Mouse (Mus musculus): ENCODE data around the gene Vmn1r46. TPM values are rescaled to one million over a fixed set of nuclear protein-coding genes. Genes with fewer than 3 reads are reported as not detected.
"Not testable (repeated sequence)": the region's sequence is repeated elsewhere in the genome, so short reads cannot be mapped to it uniquely, and the experiment has no call there.

Gene Vmn1r46
- not detected in 2 replicates for polyA plus RNA-seq (2012; rRNA removed)

DNA sequence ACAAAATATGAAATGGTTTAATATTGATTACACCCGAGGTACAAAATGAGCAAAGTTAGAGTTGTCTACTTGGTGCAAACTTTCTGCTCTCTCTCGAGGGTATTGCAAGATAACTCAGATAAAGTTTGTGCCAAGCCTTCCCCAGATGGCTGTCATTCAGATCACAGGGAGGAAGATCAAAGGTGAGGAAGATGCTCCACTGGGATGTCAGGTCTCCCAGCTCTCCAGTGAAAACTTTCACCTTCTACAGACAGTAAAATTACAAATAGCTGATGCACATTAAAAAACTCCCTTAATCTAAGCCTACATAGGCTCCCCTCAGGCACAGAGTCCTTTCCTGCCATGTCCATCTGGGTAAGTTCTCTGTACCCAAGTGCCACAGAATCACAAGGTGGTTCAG, at the start of gene Vmn1r46:
Gene Vmn1r46 (plus strand): TSS at position 301 of the 400 bp plus-strand sequence.
- H3K36me3 ChIP-seq (ENCODE audit: control insufficient read depth, insufficient read depth, low read length), result no peaks in the 10 kb centered on the region
- H3K4me3 ChIP-seq (ENCODE audit: extremely low read depth, insufficient read depth, insufficient read length), result no peak within 1 kb of the TSS
- no peak for DNase-seq (ENCODE audit: low read depth in 1 of 2, low spot score in 2 of 2)
- TF ChIP-seq CTCF (IDR thresholded peaks at IDR 0.05; ENCODE audit: extremely low read depth, insufficient read depth, insufficient read length, insufficient replicate concordance) (no peak), POLR2A (IDR thresholded peaks at IDR 0.05; ENCODE audit: low read depth, low read length) (no peak)
- WGBS, result 67% methylated on average over 2 of the region's 2 CpGs
- no peak within 1 kb of the TSS for H3K27ac ChIP-seq (ENCODE audit: insufficient read depth, low read length)
- H3K4me1 ChIP-seq (ENCODE audit: control insufficient read depth, insufficient read depth, insufficient read length), result no peaks in the 10 kb centered on the region
- H3K27me3 ChIP-seq (ENCODE audit: control insufficient read depth, insufficient read depth, low read length), result no peaks in the 10 kb centered on the region

DNA sequence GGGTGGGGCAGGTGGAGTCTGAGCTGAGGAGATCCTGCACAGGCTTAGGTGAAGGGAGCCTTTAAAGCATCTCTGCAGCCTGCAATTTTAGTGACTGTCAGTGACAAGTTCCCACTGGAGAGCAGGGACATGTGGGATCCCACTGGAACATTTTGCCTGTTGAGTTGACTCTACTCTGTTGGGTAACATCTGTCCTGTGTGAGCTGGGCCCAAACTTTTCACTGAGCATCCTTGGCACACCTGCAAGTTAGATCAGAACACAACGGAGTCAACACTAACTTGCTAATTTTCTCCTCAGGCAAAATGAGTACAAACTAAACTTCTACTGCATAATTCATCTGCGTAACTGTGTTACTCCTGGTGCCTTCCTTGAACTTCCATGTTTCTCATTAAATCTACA, 28.6 kb upstream of the Vmn1r46 start, which contains the start of gene Vmn1r45:
Gene Vmn1r45 (minus strand): TSS at position 101 of the 400 bp plus-strand sequence.
- DNase-seq (ENCODE audit: low read depth in 1 of 2, low spot score in 2 of 2); H3K36me3 ChIP-seq (ENCODE audit: control insufficient read depth, insufficient read depth, low read length); H3K27me3 ChIP-seq (ENCODE audit: control insufficient read depth, insufficient read depth, low read length); H3K4me1 ChIP-seq (ENCODE audit: control insufficient read depth, insufficient read depth, insufficient read length); H3K4me3 ChIP-seq (ENCODE audit: extremely low read depth, insufficient read depth, insufficient read length); H3K27ac ChIP-seq (ENCODE audit: insufficient read depth, low read length): not testable (repeated sequence)
- 89% methylated on average over 2 of the region's 2 CpGs for WGBS

DNA sequence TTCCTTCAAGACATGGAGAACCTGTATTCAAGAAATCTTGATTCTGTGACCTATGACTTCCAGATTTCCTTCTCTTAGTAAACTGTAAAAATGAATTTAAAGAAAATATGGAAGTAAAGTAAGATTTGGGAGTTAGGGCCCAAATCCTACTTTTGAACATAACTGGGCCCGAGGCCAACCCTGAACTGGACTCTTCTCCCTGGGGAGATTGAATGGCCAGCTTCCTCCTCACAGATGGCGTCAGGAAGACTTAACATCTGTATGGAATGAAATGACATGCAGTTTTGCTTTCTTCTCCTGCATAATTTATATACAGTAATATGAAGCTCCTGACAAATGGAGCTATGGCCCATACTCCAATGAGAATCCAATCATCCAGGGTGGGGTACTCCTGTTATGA, 28.2 kb upstream of the Vmn1r46 start:
- WGBS, result 83% methylated on average over 2 of the region's 2 CpGs

DNA sequence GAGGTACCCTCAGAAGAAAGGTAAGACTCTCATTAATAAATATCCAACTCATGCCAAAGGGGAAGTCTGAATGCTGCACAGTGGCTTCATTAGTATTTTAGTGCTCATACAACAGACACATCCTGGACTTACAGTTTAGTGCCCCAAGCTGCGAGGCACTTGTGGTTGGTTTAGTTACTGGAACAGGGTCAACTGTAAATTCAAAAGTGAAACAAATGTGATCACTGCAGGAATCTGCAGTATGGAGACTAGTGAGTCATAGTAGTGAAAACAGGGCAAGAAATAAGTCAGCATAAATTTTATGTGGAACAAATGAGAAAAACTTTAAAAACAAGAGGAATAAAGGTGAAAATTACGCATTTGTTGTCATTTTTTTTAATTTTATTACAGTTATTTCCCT, 15.6 kb upstream of the Vmn1r46 start:
- Histone ChIP-seq H3K27ac (ENCODE audit: insufficient read depth, low read length) (no peak overlapping the region), H3K27me3 (ENCODE audit: control insufficient read depth, insufficient read depth, low read length) (no peaks in the 10 kb centered on the region), H3K4me1 (ENCODE audit: control insufficient read depth, insufficient read depth, insufficient read length) (no peaks in the 10 kb centered on the region), H3K36me3 (ENCODE audit: control insufficient read depth, insufficient read depth, low read length) (no peaks in the 10 kb centered on the region), H3K4me3 (ENCODE audit: extremely low read depth, insufficient read depth, insufficient read length) (no peak overlapping the region)
- no peak for DNase-seq (ENCODE audit: low read depth in 1 of 2, low spot score in 2 of 2)
- WGBS, result 69% methylated on average over 2 of the region's 2 CpGs
- TF ChIP-seq POLR2A (IDR thresholded peaks at IDR 0.05; ENCODE audit: low read depth, low read length) (no peak), CTCF (IDR thresholded peaks at IDR 0.05; ENCODE audit: extremely low read depth, insufficient read depth, insufficient read length, insufficient replicate concordance) (no peak)

More for the DNA sequence above, 28.2 kb upstream of the Vmn1r46 start:
- Histone ChIP-seq H3K4me3 (ENCODE audit: extremely low read depth, insufficient read depth, insufficient read length) (no peak overlapping the region), H3K27ac (ENCODE audit: insufficient read depth, low read length) (no peak overlapping the region), H3K4me1 (ENCODE audit: control insufficient read depth, insufficient read depth, insufficient read length) (no peaks in the 10 kb centered on the region), H3K27me3 (ENCODE audit: control insufficient read depth, insufficient read depth, low read length) (no peaks in the 10 kb centered on the region), H3K36me3 (ENCODE audit: control insufficient read depth, insufficient read depth, low read length) (no peaks in the 10 kb centered on the region)
- DNase-seq (ENCODE audit: low read depth in 1 of 2, low spot score in 2 of 2), result no peak
- TF ChIP-seq POLR2A (IDR thresholded peaks at IDR 0.05; ENCODE audit: low read depth, low read length) (no peak), CTCF (IDR thresholded peaks at IDR 0.05; ENCODE audit: extremely low read depth, insufficient read depth, insufficient read length, insufficient replicate concordance) (no peak)

DNA sequence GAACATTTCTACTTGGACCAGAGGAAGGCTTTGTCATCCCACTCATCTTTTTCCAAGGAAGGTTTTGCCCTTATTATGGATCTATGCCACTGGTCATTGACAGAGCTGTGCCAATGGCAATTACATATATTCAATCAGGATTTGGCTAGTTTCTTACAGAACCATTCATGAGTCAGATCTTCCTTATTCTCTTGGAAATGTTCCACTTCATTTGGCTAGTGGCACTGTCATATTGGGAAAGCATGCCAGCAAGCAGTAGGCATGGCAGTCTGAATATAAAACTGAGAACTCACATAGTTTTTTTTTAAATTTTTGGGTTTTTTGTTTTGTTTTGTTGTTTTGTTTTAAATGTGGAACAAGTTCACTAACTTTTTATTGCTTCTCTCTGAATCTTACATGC, 2.8 kb upstream of the Vmn1r46 start:
- Histone ChIP-seq H3K27ac (ENCODE audit: insufficient read depth, low read length) (no peak overlapping the region), H3K4me3 (ENCODE audit: extremely low read depth, insufficient read depth, insufficient read length) (no peak overlapping the region), H3K4me1 (ENCODE audit: control insufficient read depth, insufficient read depth, insufficient read length) (no peaks in the 10 kb centered on the region), H3K36me3 (ENCODE audit: control insufficient read depth, insufficient read depth, low read length) (no peaks in the 10 kb centered on the region), H3K27me3 (ENCODE audit: control insufficient read depth, insufficient read depth, low read length) (no peaks in the 10 kb centered on the region)
- no peak for DNase-seq (ENCODE audit: low read depth in 1 of 2, low spot score in 2 of 2)
- TF ChIP-seq POLR2A (IDR thresholded peaks at IDR 0.05; ENCODE audit: low read depth, low read length), result no peak

DNA sequence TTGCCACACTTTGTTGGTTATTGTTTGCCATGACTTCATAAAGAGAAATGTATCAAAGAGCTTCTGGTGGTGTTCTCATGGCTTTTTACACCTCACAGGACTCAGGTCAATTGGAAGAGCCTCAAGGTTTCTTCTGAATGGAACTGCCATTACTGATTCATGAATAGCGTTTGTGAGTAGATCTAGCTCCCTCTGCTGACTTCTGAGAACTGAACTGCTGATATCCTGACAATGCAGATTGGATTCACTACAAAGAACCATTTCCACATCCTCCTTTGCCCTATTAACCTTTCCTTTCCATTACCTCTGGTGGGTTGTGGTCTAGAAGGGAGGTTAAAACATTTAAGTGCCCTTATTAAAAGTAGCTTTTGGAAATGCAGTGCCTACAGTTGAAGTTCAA, 16.9 kb downstream of the Vmn1r46 start:
- Histone ChIP-seq H3K4me1 (ENCODE audit: control insufficient read depth, insufficient read depth, insufficient read length) (no peaks in the 10 kb centered on the region), H3K4me3 (ENCODE audit: extremely low read depth, insufficient read depth, insufficient read length) (no peak overlapping the region), H3K27me3 (ENCODE audit: control insufficient read depth, insufficient read depth, low read length) (no peaks in the 10 kb centered on the region), H3K36me3 (ENCODE audit: control insufficient read depth, insufficient read depth, low read length) (no peaks in the 10 kb centered on the region), H3K27ac (ENCODE audit: insufficient read depth, low read length) (no peak overlapping the region)
- WGBS, result 13% methylated on average over 1 of the region's 1 CpGs
- TF ChIP-seq POLR2A (IDR thresholded peaks at IDR 0.05; ENCODE audit: low read depth, low read length) (no peak), CTCF (IDR thresholded peaks at IDR 0.05; ENCODE audit: extremely low read depth, insufficient read depth, insufficient read length, insufficient replicate concordance) (no peak)
- no peak for DNase-seq (ENCODE audit: low read depth in 1 of 2, low spot score in 2 of 2)

DNA sequence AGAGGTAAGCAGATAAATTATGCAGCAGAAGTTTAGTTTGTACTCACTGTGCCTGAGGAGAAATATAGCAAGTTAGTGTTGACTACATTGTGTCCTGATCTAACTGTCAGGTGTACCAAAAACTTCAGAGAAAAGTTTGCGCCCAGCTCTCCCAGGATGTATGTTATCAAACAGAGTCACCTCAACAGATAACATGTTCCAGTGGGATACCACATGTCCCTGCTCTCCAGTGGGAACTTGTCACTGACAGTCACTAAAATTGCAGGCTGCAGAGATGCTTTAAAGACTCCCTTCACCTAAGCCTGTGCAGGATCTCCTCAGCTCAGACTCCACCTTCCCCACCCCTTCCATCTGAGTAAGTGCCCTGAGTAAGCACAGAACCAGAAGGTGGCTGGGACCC, 46.7 kb downstream of the Vmn1r46 start, which contains the start of gene Vmn1r47:
Gene Vmn1r47 (plus strand): TSS at position 301 of the 400 bp plus-strand sequence.
- not testable (repeated sequence) for H3K4me1 ChIP-seq (ENCODE audit: control insufficient read depth, insufficient read depth, insufficient read length); H3K4me3 ChIP-seq (ENCODE audit: extremely low read depth, insufficient read depth, insufficient read length); DNase-seq (ENCODE audit: low read depth in 1 of 2, low spot score in 2 of 2); H3K27ac ChIP-seq (ENCODE audit: insufficient read depth, low read length); H3K27me3 ChIP-seq (ENCODE audit: control insufficient read depth, insufficient read depth, low read length); H3K36me3 ChIP-seq (ENCODE audit: control insufficient read depth, insufficient read depth, low read length)
- WGBS, result 90% methylated on average over 1 of the region's 1 CpGs

Other genes with a start within 250 kb of the Vmn1r46 start
- gene Vmn1r41, start 228.5 kb upstream of the Vmn1r46 start, polyA plus RNA-seq (2012; rRNA removed), result not detected in 2 replicates
- gene Vmn1r42, start 92.9 kb upstream of the Vmn1r46 start, polyA plus RNA-seq (2012; rRNA removed), result not detected in 2 replicates
- gene Vmn1r43, start 92.9 kb upstream of the Vmn1r46 start, polyA plus RNA-seq (2012; rRNA removed), result not detected in 2 replicates
- not detected in 2 replicates for gene Vmn1r44, start 85.7 kb upstream of the Vmn1r46 start, polyA plus RNA-seq (2012; rRNA removed)
- gene Vmn1r45, start 28.7 kb upstream of the Vmn1r46 start, polyA plus RNA-seq (2012; rRNA removed), result not detected in 2 replicates
- not detected in 2 replicates for gene Vmn1r47, start 46.8 kb downstream of the Vmn1r46 start, polyA plus RNA-seq (2012; rRNA removed)
- gene Vmn1r48, start 67.5 kb downstream of the Vmn1r46 start, polyA plus RNA-seq (2012; rRNA removed), result not detected in 2 replicates
- not detected in 2 replicates for gene Vmn1r49, start 109.2 kb downstream of the Vmn1r46 start, polyA plus RNA-seq (2012; rRNA removed)
- not detected in 2 replicates for gene Vmn1r50, start 132.1 kb downstream of the Vmn1r46 start, polyA plus RNA-seq (2012; rRNA removed)
- not detected in 2 replicates for gene Vmn1r51, start 153.3 kb downstream of the Vmn1r46 start, polyA plus RNA-seq (2012; rRNA removed)
- not detected in 2 replicates for gene Vmn1r52, start 205.5 kb downstream of the Vmn1r46 start, polyA plus RNA-seq (2012; rRNA removed)
- not detected in 2 replicates for gene V1ra8, start 233.5 kb downstream of the Vmn1r46 start, polyA plus RNA-seq (2012; rRNA removed)

Data from spleen, adult 2 months (tissue).